Mouse (Mus musculus): Measurements from ENCODE around the gene Arhgap9. TPM values are rescaled to one million over a fixed set of nuclear protein-coding genes. Genes with fewer than 3 reads are reported as not detected.

The Arhgap9 gene
- polyA plus RNA-seq, 1 experiment from 2014 or later, result 1.1 TPM

DNA sequence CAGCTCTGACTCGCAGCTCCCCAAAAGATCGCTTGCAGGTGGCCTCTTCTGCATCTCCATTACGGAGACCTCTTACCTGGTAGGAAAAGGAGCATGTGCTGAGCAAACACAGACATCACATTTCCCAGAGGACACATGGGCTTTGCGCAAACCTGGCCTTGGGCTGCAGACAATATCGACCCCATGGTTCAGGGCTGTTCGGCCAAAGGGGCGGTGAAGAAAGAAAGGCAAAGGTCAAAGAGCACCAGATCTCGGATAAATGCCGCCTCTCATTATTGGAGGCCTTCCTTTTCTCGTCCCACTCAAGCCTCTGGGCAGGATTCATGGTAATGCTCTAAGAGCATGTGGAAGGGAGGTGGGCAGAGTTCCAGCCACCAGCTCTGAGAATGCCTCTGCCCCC, 33.6 kb downstream of the Arhgap9 start:
- H3K9me3 ChIP-seq, result no peaks in the 10 kb centered on the region
- no peak for ATAC-seq (ENCODE audit: low FRiP score)
- H3K27me3 ChIP-seq, result peaks cover 9% of the 10 kb centered on the region
- H3K4me3 ChIP-seq, result no peak overlapping the region
- no peak overlapping the region for H3K27ac ChIP-seq
- WGBS, result 36% methylated on average over 10 of the region's 10 CpGs
- H3K9ac ChIP-seq, result no peak overlapping the region
- H3K36me3 ChIP-seq, result no peaks in the 10 kb centered on the region
- no peak overlapping the region for H3K4me2 ChIP-seq
- 0 out of 2 replicates have a peak, but pooled peaks cover 9% of the 10 kb centered on the region for H3K4me1 ChIP-seq (replicated peaks)

- Histone ChIP-seq H3K36me3 (no peaks in the 10 kb centered on the region), H3K4me1 (replicated peaks) (no peaks in the 10 kb centered on the region), H3K9ac (no peak overlapping the region), H3K4me3 (no peak overlapping the region), H3K9me3 (no peaks in the 10 kb centered on the region), H3K27me3 (no peaks in the 10 kb centered on the region), H3K4me2 (no peak overlapping the region), H3K27ac (no peak overlapping the region)
- no peak for ATAC-seq (ENCODE audit: low FRiP score)
- 86% methylated on average over 3 of the region's 3 CpGs for WGBS
Observed at GRCm38 (mm10) chr10:127360714-127361113, 39.0 kb downstream of the Arhgap9 start.

- no peak for ATAC-seq (ENCODE audit: low FRiP score)
- H3K36me3 ChIP-seq, result no peaks in the 10 kb centered on the region
- no peak overlapping the region for H3K27ac ChIP-seq
- no peaks in the 10 kb centered on the region for H3K9me3 ChIP-seq
- H3K4me3 ChIP-seq, result no peak overlapping the region
- 76% methylated on average over 5 of the region's 5 CpGs for WGBS
- no peaks in the 10 kb centered on the region for H3K4me1 ChIP-seq (replicated peaks)
- H3K27me3 ChIP-seq, result no peaks in the 10 kb centered on the region
- H3K9ac ChIP-seq, result no peak overlapping the region
- no peak overlapping the region for H3K4me2 ChIP-seq
Observed at GRCm38 (mm10) chr10:127367116-127367515, 45.4 kb downstream of the Arhgap9 start.

GRCm38 (mm10) chr10:127368273-127368672, 46.5 kb downstream of the Arhgap9 start:
- ATAC-seq (ENCODE audit: low FRiP score), result no peak
- H3K27ac ChIP-seq, result no peak overlapping the region
- H3K36me3 ChIP-seq, result no peaks in the 10 kb centered on the region
- 68% methylated on average over 2 of the region's 2 CpGs for WGBS
- H3K4me1 ChIP-seq (replicated peaks), result no peaks in the 10 kb centered on the region
- no peaks in the 10 kb centered on the region for H3K27me3 ChIP-seq
- no peak overlapping the region for H3K4me3 ChIP-seq
- no peaks in the 10 kb centered on the region for H3K9me3 ChIP-seq
- H3K9ac ChIP-seq, result no peak overlapping the region
- no peak overlapping the region for H3K4me2 ChIP-seq

DNA sequence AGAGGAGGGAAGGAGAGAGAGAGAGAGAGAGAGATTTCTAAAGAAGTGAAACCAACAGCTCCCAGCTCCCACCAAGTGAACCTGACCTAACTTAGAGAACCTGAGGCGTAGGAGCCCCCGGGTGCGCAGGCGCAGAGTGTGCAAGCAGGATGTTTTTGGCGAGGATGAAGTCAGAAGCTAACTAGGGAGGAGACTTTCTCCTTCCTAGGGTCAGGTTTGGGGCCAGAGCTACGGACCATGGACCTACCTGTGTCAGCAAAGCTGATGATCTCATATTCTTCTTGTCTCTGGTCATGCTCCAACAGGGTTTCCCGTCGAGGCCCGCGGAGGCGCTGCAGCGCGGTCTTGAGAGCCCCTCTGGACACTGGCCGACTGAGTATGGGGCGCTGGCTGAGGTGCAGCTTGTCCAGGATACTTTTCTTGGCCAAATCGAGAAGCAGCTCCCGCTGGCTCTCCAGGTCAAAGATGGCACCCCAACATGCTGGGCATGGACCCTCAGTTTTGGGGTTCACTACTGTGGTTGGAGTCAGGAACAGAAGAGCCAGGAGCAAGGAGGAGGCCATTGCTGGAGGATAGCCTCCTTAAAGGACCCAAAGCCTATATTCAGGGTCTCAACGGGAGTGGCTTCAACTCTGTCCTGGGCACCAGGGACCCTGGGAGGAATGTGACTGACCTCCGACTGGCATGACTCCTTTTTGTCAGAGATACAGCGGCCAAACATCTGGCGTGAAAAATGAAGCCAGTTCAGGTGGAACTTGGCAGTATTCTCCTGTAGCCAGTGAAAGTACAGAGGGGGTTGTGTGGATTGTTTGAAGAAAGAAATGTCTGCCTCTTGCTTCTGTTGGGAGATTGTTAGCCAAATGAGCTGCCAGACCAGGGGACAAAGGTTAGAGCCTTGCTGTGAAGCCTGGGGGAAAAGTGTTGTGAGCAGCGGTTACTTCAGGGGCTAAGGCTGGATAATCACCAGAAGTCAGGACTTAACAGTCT, 48.4 kb downstream of the Arhgap9 start, which contains the start of gene Inhbc:
Inhbc (minus strand) TSS at position 598 of the 987 bp plus-strand sequence.
- ATAC-seq (ENCODE audit: low FRiP score), result no peak
- H3K4me3 ChIP-seq, result no peak within 1 kb of the TSS
- H3K27me3 ChIP-seq, result no peaks in the 10 kb centered on the region
- no peak within 1 kb of the TSS for H3K27ac ChIP-seq
- no peaks in the 10 kb centered on the region for H3K36me3 ChIP-seq
- no peak within 1 kb of the TSS for H3K9ac ChIP-seq
- H3K4me2 ChIP-seq, result no peak within 1 kb of the TSS
- no peaks in the 10 kb centered on the region for H3K4me1 ChIP-seq (replicated peaks)
- 79% methylated on average over 22 of the region's 22 CpGs for WGBS
- no peaks in the 10 kb centered on the region for H3K9me3 ChIP-seq

GRCm38 (mm10) chr10:127371023-127371422, 49.3 kb downstream of the Arhgap9 start:
- 63% methylated on average over 2 of the region's 2 CpGs for WGBS
- no peaks in the 10 kb centered on the region for H3K27me3 ChIP-seq
- ATAC-seq (ENCODE audit: low FRiP score), result no peak

DNA sequence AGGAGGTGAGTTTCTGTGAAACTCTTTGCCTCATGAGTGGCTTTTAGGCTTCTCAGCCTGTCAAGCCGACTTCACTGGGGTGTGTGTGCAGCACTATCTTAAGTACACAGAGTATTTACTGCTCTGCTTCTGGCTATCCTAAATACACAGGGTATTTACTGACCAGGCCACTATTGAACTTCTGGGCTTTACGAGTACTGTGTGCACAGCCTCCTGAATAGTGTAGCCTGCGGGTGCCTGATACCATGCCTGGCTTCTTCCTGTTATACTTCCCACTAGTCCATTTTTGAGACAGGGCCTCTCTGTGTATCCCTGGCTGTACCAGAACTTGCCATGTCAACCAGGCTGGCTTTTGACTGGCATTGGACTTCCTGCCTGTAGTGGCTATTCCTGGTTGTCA, 55.9 kb downstream of the Arhgap9 start:
- no peak overlapping the region for H3K4me2 ChIP-seq
- no peak for ATAC-seq (ENCODE audit: low FRiP score)
- H3K27me3 ChIP-seq, result no peaks in the 10 kb centered on the region
- no peak overlapping the region for H3K27ac ChIP-seq
- H3K9ac ChIP-seq, result no peak overlapping the region
- no peaks in the 10 kb centered on the region for H3K36me3 ChIP-seq
- WGBS, result 79% methylated on average over 3 of the region's 3 CpGs
- H3K9me3 ChIP-seq, result no peaks in the 10 kb centered on the region
- peaks cover 12% of the 10 kb centered on the region for H3K4me1 ChIP-seq (replicated peaks)
- no peak overlapping the region for H3K4me3 ChIP-seq

More at GRCm38 (mm10) chr10:127371023-127371422, 49.3 kb downstream of the Arhgap9 start:
- Histone ChIP-seq H3K4me2 (no peak overlapping the region), H3K27ac (no peak overlapping the region), H3K4me1 (replicated peaks) (no peaks in the 10 kb centered on the region), H3K36me3 (no peaks in the 10 kb centered on the region), H3K9ac (no peak overlapping the region), H3K4me3 (no peak overlapping the region), H3K9me3 (no peaks in the 10 kb centered on the region)

Other genes starting within 250 kb of the Arhgap9 start
- 3.0 and 3.1 TPM in 2 replicates for gene Agap2, start 246.7 kb upstream of the Arhgap9 start, polyA plus RNA-seq (2015; fragmentation: Nextera tagmentation; extraction: Ambion mirVana)
- 144 and 146 TPM in 2 replicates for gene Os9, start 200.8 kb upstream of the Arhgap9 start, polyA plus RNA-seq (2015; fragmentation: Nextera tagmentation; extraction: Ambion mirVana)
- gene B4galnt1, start 156.7 kb upstream of the Arhgap9 start, polyA plus RNA-seq (2015; fragmentation: Nextera tagmentation; extraction: Ambion mirVana), result 40.6 and 42.3 TPM in 2 replicates
- 1.0 and 1.1 TPM in 2 replicates for gene Slc26a10, start 141.3 kb upstream of the Arhgap9 start, polyA plus RNA-seq (2015; fragmentation: Nextera tagmentation; extraction: Ambion mirVana)
- gene Arhgef25, start 131.9 kb upstream of the Arhgap9 start, polyA plus RNA-seq (2015; fragmentation: Nextera tagmentation; extraction: Ambion mirVana), result 28.4 and 30.7 TPM in 2 replicates
- 211 and 221 TPM in 2 replicates for gene Dtx3, start 126.2 kb upstream of the Arhgap9 start, polyA plus RNA-seq (2015; fragmentation: Nextera tagmentation; extraction: Ambion mirVana)
- gene Pip4k2c, start 110.4 kb upstream of the Arhgap9 start, polyA plus RNA-seq (2015; fragmentation: Nextera tagmentation; extraction: Ambion mirVana), result 20.0 and 22.1 TPM in 2 replicates
- 86.3 and 88.5 TPM in 2 replicates for gene Kif5a, start 58.6 kb upstream of the Arhgap9 start, polyA plus RNA-seq (2015; fragmentation: Nextera tagmentation; extraction: Ambion mirVana)
- gene Dctn2, start 55.6 kb upstream of the Arhgap9 start, polyA plus RNA-seq (2015; fragmentation: Nextera tagmentation; extraction: Ambion mirVana), result 308 and 330 TPM in 2 replicates
- 12.1 and 16.5 TPM in 2 replicates for gene Mbd6, start 32.9 kb upstream of the Arhgap9 start, polyA plus RNA-seq (2015; fragmentation: Nextera tagmentation; extraction: Ambion mirVana)
- gene Mars, start 10.2 kb upstream of the Arhgap9 start, polyA plus RNA-seq (2015; fragmentation: Nextera tagmentation; extraction: Ambion mirVana), result 116 and 119 TPM in 2 replicates
- gene Gli1, start 20.0 kb downstream of the Arhgap9 start, polyA plus RNA-seq (2015; fragmentation: Nextera tagmentation; extraction: Ambion mirVana), result 1.6 and 1.8 TPM in 2 replicates
- not detected in 2 replicates for gene Inhbe, start 32.4 kb downstream of the Arhgap9 start, polyA plus RNA-seq (2015; fragmentation: Nextera tagmentation; extraction: Ambion mirVana)
- 0.09 TPM in 1 of 2 replicates, not detected in the other for gene Inhbc, start 48.5 kb downstream of the Arhgap9 start, polyA plus RNA-seq (2015; fragmentation: Nextera tagmentation; extraction: Ambion mirVana)
- 36.4 and 39.9 TPM in 2 replicates for gene R3hdm2, start 58.4 kb downstream of the Arhgap9 start, polyA plus RNA-seq (2015; fragmentation: Nextera tagmentation; extraction: Ambion mirVana)
- gene Stac3, start 179.7 kb downstream of the Arhgap9 start, polyA plus RNA-seq (2015; fragmentation: Nextera tagmentation; extraction: Ambion mirVana), result 2.5 TPM in 2 replicates
- 13.4 and 15.5 TPM in 2 replicates for gene Ndufa4l2, start 193.0 kb downstream of the Arhgap9 start, polyA plus RNA-seq (2015; fragmentation: Nextera tagmentation; extraction: Ambion mirVana)
- 52.7 and 57.5 TPM in 2 replicates for gene Shmt2, start 200.5 kb downstream of the Arhgap9 start, polyA plus RNA-seq (2015; fragmentation: Nextera tagmentation; extraction: Ambion mirVana)
- 139 and 176 TPM in 2 replicates for gene Nxph4, start 212.6 kb downstream of the Arhgap9 start, polyA plus RNA-seq (2015; fragmentation: Nextera tagmentation; extraction: Ambion mirVana)

Data from hindbrain, embryonic 13.5 days (tissue).